Mouse (Mus musculus) thymus, adult 2 months (tissue): ENCODE results near the gene 9430097D07Rik. TPM values are rescaled to one million over a fixed set of nuclear protein-coding genes. Genes with fewer than 3 reads are reported as not detected.

Source experiments
- DNase-seq: peaks from one replicate; pipeline ENCODE4 v3.0.0; 2021
- H3K27ac ChIP-seq: fragments of 200-500 bp; 2 replicates; pipeline ENCODE4 v1.5.1; 2012; ENCODE audit warnings: low read length, control low read depth; ENCODE audit not compliant: control insufficient read depth, insufficient read depth
- H3K27me3 ChIP-seq: fragments of 200-500 bp; 2 replicates; pipeline ENCODE4 v1.6.1; 2012; ENCODE audit warnings: mild to moderate bottlenecking, low read length, moderate library complexity, mixed read lengths; ENCODE audit not compliant: control insufficient read depth, insufficient read depth
- H3K36me3 ChIP-seq: fragments of 200-500 bp; 2 replicates; pipeline ENCODE4 v1.6.1; 2012; ENCODE audit warnings: mild to moderate bottlenecking, low read length, moderate library complexity; ENCODE audit not compliant: control insufficient read depth, insufficient read depth
- H3K4me1 ChIP-seq: fragments of 200-500 bp; replicated peaks from 2 replicates; pipeline ENCODE4 v1.6.1; 2012; ENCODE audit warnings: low read length; ENCODE audit not compliant: control insufficient read depth, insufficient read depth
- H3K4me3 ChIP-seq: fragments of 200-500 bp; 2 replicates; pipeline ENCODE4 v1.5.1; 2012; ENCODE audit warnings: mild to moderate bottlenecking, low read length, control low read depth, moderate library complexity; ENCODE audit not compliant: control insufficient read depth, insufficient read depth
- CTCF ChIP-seq: fragments of 200-500 bp; IDR thresholded peaks from 2 replicates; pipeline ENCODE4 v1.5.1; 2012; ENCODE audit warnings: mild to moderate bottlenecking, control low read depth, low read length, moderate library complexity, borderline replicate concordance; ENCODE audit not compliant: control insufficient read depth, poor library complexity, insufficient read depth; ENCODE audit errors: extremely low read depth
- POLR2A ChIP-seq: fragments of 200-500 bp; IDR thresholded peaks from 2 replicates; pipeline ENCODE4 v1.6.1; 2012; ENCODE audit warnings: mild to moderate bottlenecking, low read length, control low read depth, moderate library complexity; ENCODE audit not compliant: control insufficient read depth, poor library complexity, insufficient read depth; ENCODE audit errors: extremely low read depth
- WGBS: fragments of 180-500 bp; shearing (Covaris S2); methylation state at CpG from one replicate; pipeline ENCODE4 v1.1.7; 2018; 5-methylcytosine and 5-hydroxymethylcytosine counted together
- polyA plus RNA-seq: library from polyadenylated mRNA; depleted of rRNA; stranded (reverse); fragments of >200 nt; gene quantifications from 2 replicates; pipeline ENCODE4 v1.2.3, GENCODE M21; 2012

9430097D07Rik gene
- polyA plus RNA-seq, 1 experiment = not detected

GRCm38 (mm10) chr2:32597699-32598098, 22.2 kb upstream of the 9430097D07Rik start:
- Histone ChIP-seq H3K27ac (no peak overlapping the region), H3K36me3 (no peaks in the 10 kb centered on the region), H3K4me3 (no peak overlapping the region), H3K27me3 (no peaks in the 10 kb centered on the region), H3K4me1 (peaks cover 6% of the 10 kb centered on the region)
- TF ChIP-seq POLR2A (no peak), CTCF (no peak)
- no peak for DNase-seq
- WGBS = 94% methylated on average over 5 of the region's 5 CpGs

DNA sequence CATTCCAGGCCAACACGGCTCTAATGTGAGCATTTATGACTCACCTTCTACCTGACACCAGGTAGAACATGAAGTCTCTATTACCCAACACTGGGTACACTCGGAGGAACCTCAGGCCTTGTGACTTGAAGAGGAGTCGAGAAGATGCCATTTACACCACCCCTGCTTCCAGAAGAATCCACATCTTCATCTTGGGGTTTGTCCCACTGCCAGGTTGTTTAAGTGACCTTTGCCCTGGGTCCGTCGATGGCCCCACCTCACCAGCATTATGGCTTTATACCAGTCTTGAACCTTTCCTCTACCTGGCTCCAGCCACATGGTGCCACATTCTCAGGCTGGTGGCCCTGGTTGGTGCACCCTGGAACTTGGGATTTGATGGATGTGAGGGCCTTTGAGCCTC, 21.8 kb upstream of the 9430097D07Rik start:
- whole genome bisulfite sequencing = 96% methylated on average over 5 of the region's 5 CpGs

DNA sequence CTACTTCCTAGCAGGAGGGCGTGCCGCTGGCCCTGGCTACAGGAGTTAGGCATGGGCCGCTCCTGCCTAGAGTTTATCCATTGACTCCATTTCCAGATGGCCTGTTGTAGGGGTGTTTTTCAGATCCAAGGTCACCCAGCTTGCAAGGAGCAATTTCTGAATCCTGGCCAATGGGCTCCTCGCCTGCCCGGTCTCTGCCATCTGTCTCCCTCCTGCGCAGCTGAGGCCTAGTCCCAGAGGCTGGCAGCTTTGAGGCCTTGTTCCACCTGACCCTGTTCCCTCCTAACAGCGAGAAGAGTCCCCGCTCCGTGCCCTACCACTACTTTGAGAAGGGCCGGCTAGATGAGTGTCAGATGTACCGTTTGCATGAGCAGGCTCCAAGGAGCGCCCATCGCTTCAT, 21.2 kb upstream of the 9430097D07Rik start:
- no peaks in the 10 kb centered on the region; the same call in 1 of the 2 replicates for H3K4me1 ChIP-seq
- H3K27me3 ChIP-seq = no peaks in the 10 kb centered on the region
- DNase-seq = no peak
- no peak overlapping the region for H3K27ac ChIP-seq
- no peaks in the 10 kb centered on the region for H3K36me3 ChIP-seq
- H3K4me3 ChIP-seq = no peak overlapping the region
- TF ChIP-seq CTCF (no peak), POLR2A (no peak)
- 96% methylated on average over 13 of the region's 13 CpGs for WGBS

More for the DNA sequence above, 21.8 kb upstream of the 9430097D07Rik start:
- H3K36me3 ChIP-seq = no peaks in the 10 kb centered on the region
- no peak for TF ChIP-seq POLR2A
- no peak for TF ChIP-seq CTCF
- no peak overlapping the region for H3K27ac ChIP-seq
- H3K27me3 ChIP-seq = no peaks in the 10 kb centered on the region
- no peak overlapping the region for H3K4me3 ChIP-seq
- peaks cover 2% of the 10 kb centered on the region; the same call in 1 of the 2 replicates for H3K4me1 ChIP-seq
- no peak for DNase-seq

DNA sequence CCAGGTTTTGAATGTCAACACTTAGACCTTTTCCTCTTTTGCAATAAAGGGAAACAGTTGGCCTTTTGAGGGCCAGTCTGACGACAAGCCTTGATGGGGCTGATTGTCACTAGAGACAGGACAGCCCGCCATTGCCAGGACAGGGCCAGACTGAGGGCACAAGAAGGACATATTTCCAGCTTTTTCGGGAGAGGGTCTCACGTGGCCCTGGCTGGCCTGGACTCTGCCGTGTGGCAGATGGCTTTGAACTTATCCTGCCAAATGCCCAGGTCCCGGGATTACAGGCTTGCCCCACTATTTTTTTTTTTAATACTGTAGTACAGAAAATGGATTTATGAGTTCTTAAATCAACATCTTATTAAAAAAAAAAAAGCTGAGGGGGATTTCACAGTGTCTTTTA, 15.8 kb upstream of the 9430097D07Rik start:
- no peak for TF ChIP-seq CTCF
- no peak for TF ChIP-seq POLR2A
- 93% methylated on average over 6 of the region's 6 CpGs for WGBS

DNA sequence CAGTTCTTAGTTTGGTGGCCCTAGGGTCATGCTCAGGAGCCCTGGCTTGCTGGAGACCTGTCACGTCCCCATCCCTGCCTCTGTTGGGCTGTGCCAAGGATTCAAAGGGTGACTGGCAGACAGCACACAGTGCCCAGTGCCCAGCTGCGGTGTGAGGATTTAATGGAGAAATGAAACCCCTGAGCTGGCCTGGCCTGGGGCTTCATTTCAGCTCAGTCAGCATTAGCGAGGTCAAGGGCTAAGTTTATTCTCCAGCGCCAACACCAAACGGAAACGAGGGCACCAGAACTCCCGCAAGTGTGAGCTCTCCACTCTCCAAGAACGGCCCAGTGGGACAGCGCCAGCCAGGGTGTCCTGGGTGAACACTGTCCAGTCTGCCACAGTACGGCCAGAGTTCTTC, 14.7 kb upstream of the 9430097D07Rik start:
- no peaks in the 10 kb centered on the region for H3K36me3 ChIP-seq
- H3K4me3 ChIP-seq = no peak overlapping the region
- WGBS = 94% methylated on average over 10 of the region's 10 CpGs
- no peaks in the 10 kb centered on the region for H3K27me3 ChIP-seq
- DNase-seq = no peak
- peaks cover 16% of the 10 kb centered on the region for H3K4me1 ChIP-seq
- TF ChIP-seq CTCF = no peak
- TF ChIP-seq POLR2A = no peak
- H3K27ac ChIP-seq = no peak overlapping the region

More for the DNA sequence above, 15.8 kb upstream of the 9430097D07Rik start:
- H3K4me3 ChIP-seq = no peak overlapping the region
- H3K27ac ChIP-seq = no peak overlapping the region
- DNase-seq = no peak
- H3K36me3 ChIP-seq = no peaks in the 10 kb centered on the region
- no peaks in the 10 kb centered on the region for H3K27me3 ChIP-seq
- H3K4me1 ChIP-seq = peaks cover 16% of the 10 kb centered on the region

DNA sequence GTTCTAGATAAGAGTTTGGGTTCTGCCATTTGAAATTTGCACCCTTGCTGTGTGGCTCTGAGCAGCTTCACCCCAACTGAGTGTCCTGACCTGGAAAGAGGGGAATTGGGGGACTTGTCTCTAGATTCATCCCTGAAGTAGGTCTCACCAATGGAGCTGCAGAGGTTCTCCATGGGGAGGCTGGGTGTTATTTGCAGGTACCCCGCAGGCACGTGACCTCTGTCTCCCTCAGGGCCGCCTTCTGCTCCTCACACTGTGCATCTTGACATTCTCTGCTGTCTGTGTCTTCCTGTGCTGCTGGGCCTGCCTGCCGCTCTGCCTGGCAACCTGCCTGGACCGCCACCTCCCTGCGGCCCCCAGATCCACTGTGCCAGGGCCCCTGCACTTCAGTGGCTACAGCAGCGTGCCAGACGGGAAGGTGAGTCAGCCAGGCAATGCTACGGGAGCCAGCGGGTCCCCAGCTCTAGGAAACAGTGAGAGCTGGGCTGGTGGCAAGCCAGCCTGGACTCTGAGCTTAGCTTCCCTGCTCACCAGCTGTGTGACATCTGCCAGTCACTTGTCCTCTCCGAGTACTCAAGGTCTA, 13.8 kb upstream of the 9430097D07Rik start:
- TF ChIP-seq CTCF = no peak
- no peak for TF ChIP-seq POLR2A
- 92% methylated on average over 11 of the region's 11 CpGs for WGBS
- no peaks in the 10 kb centered on the region for H3K27me3 ChIP-seq
- no peak overlapping the region for H3K4me3 ChIP-seq
- H3K27ac ChIP-seq = no peak overlapping the region
- H3K4me1 ChIP-seq = peaks cover 16% of the 10 kb centered on the region
- no peak for DNase-seq
- no peaks in the 10 kb centered on the region for H3K36me3 ChIP-seq
